Mouse (Mus musculus) myocyte (in vitro differentiated cells): ENCODE measurements around the gene Hnrnpf.

Experiments
- MYOD1 ChIP-seq, 3 experiments: IDR thresholded peaks; one replicate each; pipeline ENCODE4 v1.6.1; 2011; ENCODE audit warnings: control low read depth in 2 of 3, low read depth in 2 of 3, mild to moderate bottlenecking in 2 of 3, moderate library complexity in 1 of 3; ENCODE audit not compliant: insufficient read length in 2 of 3, control insufficient read depth in 1 of 3
- POLR2A ChIP-seq: IDR thresholded peaks from one replicate; pipeline ENCODE4 v1.6.1; 2011; ENCODE audit warnings: low read depth, mild to moderate bottlenecking, control low read depth, moderate library complexity; ENCODE audit not compliant: insufficient read length
- USF1 ChIP-seq: IDR thresholded peaks from one replicate; pipeline ENCODE4 v1.6.1; 2011; ENCODE audit warnings: low read depth, mild to moderate bottlenecking, control low read depth, moderate library complexity

DNA sequence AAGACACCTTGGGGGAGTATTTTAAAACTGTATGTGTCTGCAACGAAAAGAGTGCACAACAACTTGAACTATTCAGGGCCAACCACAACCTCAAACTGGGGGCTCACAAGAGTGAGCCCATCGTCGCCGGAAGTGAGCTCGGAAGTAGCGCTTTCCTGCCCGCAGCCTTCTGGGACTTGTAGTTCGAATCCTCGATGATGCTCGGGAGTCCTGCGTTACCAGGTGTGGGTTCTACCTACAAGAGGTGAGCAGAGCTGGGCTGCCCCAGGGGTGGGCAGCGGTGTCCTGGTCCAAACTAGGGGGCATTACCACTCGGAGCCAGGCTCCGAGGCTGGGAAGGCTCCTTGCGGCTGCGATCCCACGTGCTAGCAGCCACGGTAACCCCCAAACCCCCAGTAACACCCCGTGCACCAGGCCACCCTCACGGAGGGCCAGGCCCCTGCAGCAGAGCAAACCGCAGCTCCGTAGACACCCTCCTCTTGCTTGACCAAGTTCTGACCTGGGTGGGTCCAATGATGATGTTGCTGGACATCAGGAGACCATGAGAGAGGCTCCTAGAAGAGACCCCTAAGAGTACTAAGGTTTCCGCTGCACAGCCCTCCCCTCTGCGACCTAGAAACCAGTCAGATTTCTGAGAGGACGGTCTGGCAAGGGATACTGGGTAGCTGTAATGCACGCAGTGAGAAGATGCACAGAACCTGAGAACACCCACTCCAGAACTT is 37.1 kb upstream of the Hnrnpf start:
- no peak for TF ChIP-seq MYOD1 (IDR thresholded peaks at IDR 0.05; ENCODE audit: control insufficient read depth in 1 of 3, insufficient read length in 2 of 3, low read depth in 2 of 3)
- TF ChIP-seq USF1 = no peak
- no peak for TF ChIP-seq POLR2A
